Mouse (Mus musculus) limb, embryonic 13.5 days (tissue): Measurements from ENCODE around the gene Tmem229b. TPM values are rescaled to one million over a fixed set of nuclear protein-coding genes. Genes with fewer than 3 reads are reported as not detected.

ENCODE experiments used
- ATAC-seq: fragments of 200-750 bp; cut with Nextera tagmentation; 2 replicates; pipeline ENCODE4 v1.8.0; 2017; ENCODE audit warnings: low read depth, moderate number of reproducible peaks, moderate TSS enrichment; ENCODE audit not compliant: low FRiP score
- H3K27ac ChIP-seq: fragments of 300-500 bp; sonication (generic); 2 replicates; pipeline ENCODE4 v1.5.1; 2015; ENCODE audit warnings: inconsistent platforms, mild to moderate bottlenecking, moderate library complexity
- H3K27me3 ChIP-seq: fragments of 300-500 bp; sonication (generic); 2 replicates; pipeline ENCODE4 v1.6.1; 2015; ENCODE audit warnings: mild to moderate bottlenecking, inconsistent platforms
- H3K36me3 ChIP-seq: fragments of 300-500 bp; sonication (generic); 2 replicates; pipeline ENCODE4 v1.6.1; 2015; ENCODE audit warnings: inconsistent platforms, mild to moderate bottlenecking, moderate library complexity
- H3K4me1 ChIP-seq: fragments of 300-500 bp; sonication (generic); 2 replicates; pipeline ENCODE4 v1.6.1; 2015; ENCODE audit warnings: inconsistent platforms
- H3K4me2 ChIP-seq: fragments of 300-500 bp; sonication (generic); replicated peaks from 2 replicates; pipeline ENCODE4 v1.6.1; 2015; ENCODE audit warnings: inconsistent platforms, mild to moderate bottlenecking, moderate library complexity
- H3K4me3 ChIP-seq: fragments of 300-500 bp; sonication (generic); 2 replicates; pipeline ENCODE4 v1.5.1; 2015; ENCODE audit warnings: moderate library complexity, mild to moderate bottlenecking, inconsistent platforms
- H3K9ac ChIP-seq: fragments of 300-500 bp; sonication (generic); 2 replicates; pipeline ENCODE4 v1.6.1; 2015; ENCODE audit warnings: mild to moderate bottlenecking, inconsistent platforms
- H3K9me3 ChIP-seq: fragments of 300-500 bp; sonication (generic); 2 replicates; pipeline ENCODE4 v1.6.1; 2016; ENCODE audit warnings: inconsistent platforms
- WGBS: fragments of 180-500 bp; shearing (Covaris S2); methylation state at CpG from one replicate; pipeline ENCODE4 v1.1.7; 2015; 5-methylcytosine and 5-hydroxymethylcytosine counted together
- polyA plus RNA-seq: library from polyadenylated mRNA; unstranded; fragments of >200 nt; fragmentation: Nextera tagmentation; extraction: Ambion mirVana; gene quantifications from 2 replicates; pipeline ENCODE4 v1.2.1, GENCODE M21; 2015

Tmem229b gene
- polyA plus RNA-seq = 4.8 and 5.3 TPM in 2 replicates

- Histone ChIP-seq H3K27ac (no peak within 1 kb of the TSS), H3K9me3 (no peaks in the 10 kb centered on the region), H3K9ac (peak within 1 kb of the TSS; percentile 76), H3K4me1 (peaks cover 8% of the 10 kb centered on the region), H3K4me3 (peak within 1 kb of the TSS; percentile 96), H3K36me3 (no peaks in the 10 kb centered on the region), H3K4me2 (peak within 1 kb of the TSS; percentile 89), H3K27me3 (peaks cover 44% of the 10 kb centered on the region)
- ATAC-seq = peak; percentile 80
- 2% methylated on average over 49 of the region's 49 CpGs for WGBS
These were observed at the start of gene Tmem229b for GRCm38 (mm10) chr12:79007126-79007753. Gene Tmem229b, minus strand, starts transcription at chr12:79007627.

DNA sequence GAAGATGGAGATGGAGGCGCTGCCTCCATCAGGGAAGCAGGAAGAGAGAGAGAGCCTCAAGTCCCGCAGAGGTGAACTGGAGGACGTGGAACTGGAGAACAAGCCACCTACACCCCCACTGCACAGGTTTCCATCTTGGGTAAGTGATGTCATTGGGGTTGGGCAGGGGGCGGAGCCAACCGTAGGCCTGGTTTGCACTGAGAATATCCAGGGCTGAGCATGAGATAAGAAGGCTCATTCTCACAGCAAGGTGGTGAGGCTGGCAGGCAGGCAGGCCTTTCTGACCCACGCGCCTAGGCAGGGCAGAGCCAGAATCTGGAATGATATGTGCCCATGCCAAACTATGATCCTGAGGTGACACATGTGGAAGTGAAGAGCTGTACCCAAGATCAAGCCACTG is 47.8 kb upstream of the Tmem229b start:
- no peaks in the 10 kb centered on the region for H3K27me3 ChIP-seq
- ATAC-seq = no peak
- H3K9me3 ChIP-seq = no peaks in the 10 kb centered on the region

DNA sequence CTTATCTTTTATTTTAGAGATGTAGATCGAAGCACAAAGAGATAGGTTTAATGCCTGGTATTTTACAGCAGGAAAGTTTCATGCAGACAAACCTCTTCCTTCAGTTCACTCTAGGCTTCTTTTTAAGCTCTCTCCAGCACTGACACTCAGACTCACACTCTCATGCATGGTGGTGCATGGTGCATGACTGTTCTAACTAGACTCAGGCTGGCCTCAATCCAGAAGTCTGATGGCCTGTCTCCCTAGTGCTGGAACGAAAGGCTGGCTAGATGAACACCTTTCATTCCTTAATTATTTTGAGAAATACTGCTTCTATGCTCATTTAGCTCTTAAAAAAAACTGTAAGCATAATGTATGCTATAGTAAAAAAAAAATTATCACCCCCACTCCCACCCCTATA is 44.6 kb upstream of the Tmem229b start:
- no peak overlapping the region for H3K27ac ChIP-seq
- 93% methylated on average over 2 of the region's 2 CpGs for WGBS
- no peak overlapping the region for H3K4me2 ChIP-seq
- no peak overlapping the region for H3K4me3 ChIP-seq
- no peaks in the 10 kb centered on the region for H3K4me1 ChIP-seq
- no peak for ATAC-seq
- H3K36me3 ChIP-seq = peaks cover 32% of the 10 kb centered on the region
- no peaks in the 10 kb centered on the region for H3K27me3 ChIP-seq
- no peaks in the 10 kb centered on the region for H3K9me3 ChIP-seq
- H3K9ac ChIP-seq = no peak overlapping the region

More for the DNA sequence above, 47.8 kb upstream of the Tmem229b start:
- peaks cover 34% of the 10 kb centered on the region for H3K36me3 ChIP-seq
- H3K4me2 ChIP-seq = no peak overlapping the region
- H3K9ac ChIP-seq = no peak overlapping the region
- 86% methylated on average over 7 of the region's 7 CpGs for whole genome bisulfite sequencing
- no peak overlapping the region for H3K4me3 ChIP-seq
- H3K27ac ChIP-seq = no peak overlapping the region
- H3K4me1 ChIP-seq = no peaks in the 10 kb centered on the region

- Histone ChIP-seq H3K27ac (no peak overlapping the region), H3K27me3 (no peaks in the 10 kb centered on the region), H3K4me3 (no peak overlapping the region), H3K9ac (no peak overlapping the region), H3K4me2 (no peak overlapping the region), H3K9me3 (no peaks in the 10 kb centered on the region), H3K4me1 (no peaks in the 10 kb centered on the region), H3K36me3 (peaks cover 28% of the 10 kb centered on the region)
- WGBS = 75% methylated on average over 3 of the region's 3 CpGs
- no peak for ATAC-seq
These were observed 43.3 kb upstream of the Tmem229b start for GRCm38 (mm10) chr12:79050545-79051212.

DNA sequence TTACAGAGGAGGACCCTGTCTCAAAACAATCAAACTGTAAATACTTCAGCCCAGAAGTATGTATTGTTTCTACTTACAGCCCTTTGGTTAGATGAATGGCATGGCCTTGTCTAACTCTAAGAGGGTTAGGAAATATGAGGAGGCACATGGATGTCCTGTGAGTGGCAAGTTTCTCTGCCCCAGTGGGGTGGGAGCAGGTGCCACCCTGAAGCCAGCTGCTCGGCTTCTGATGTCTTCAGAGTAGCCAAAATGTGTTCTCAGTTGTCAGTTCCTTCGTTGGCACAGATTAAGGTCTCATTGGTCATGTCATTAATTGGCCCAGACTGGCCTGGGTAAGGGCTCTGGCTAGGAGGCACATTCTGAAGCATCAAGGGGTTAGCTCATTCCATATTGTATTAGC is 42.4 kb upstream of the Tmem229b start:
- no peak overlapping the region for H3K9ac ChIP-seq
- H3K9me3 ChIP-seq = no peaks in the 10 kb centered on the region
- H3K4me2 ChIP-seq = no peak overlapping the region
- no peak for ATAC-seq
- peaks cover 24% of the 10 kb centered on the region for H3K36me3 ChIP-seq
- H3K4me1 ChIP-seq = peaks cover 2% of the 10 kb centered on the region; the same call in 1 of the 2 replicates
- no peaks in the 10 kb centered on the region for H3K27me3 ChIP-seq
- no peak overlapping the region for H3K4me3 ChIP-seq
- 70% methylated on average over 2 of the region's 2 CpGs for WGBS
- no peak overlapping the region for H3K27ac ChIP-seq

DNA sequence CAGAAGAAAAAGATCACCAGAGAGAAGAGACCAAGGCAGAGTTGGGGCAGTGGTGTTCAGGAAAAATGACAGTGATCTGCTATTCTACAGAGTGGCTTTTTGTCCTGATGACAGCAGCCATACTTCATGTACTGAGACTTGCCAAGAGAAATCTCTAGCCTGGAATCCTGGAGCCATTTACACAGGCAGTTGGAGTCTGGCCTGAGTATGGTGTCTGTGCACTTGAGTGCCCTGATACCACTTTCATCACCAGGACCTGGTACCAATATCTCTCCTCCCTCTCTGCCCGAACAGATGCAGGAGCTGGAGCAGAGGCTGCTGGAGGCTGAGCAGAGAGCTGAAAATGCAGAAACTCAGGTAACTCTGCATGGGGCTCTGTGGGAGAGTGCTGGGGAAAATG is 41.5 kb upstream of the Tmem229b start:
- peaks cover 15% of the 10 kb centered on the region; the same call in 1 of the 2 replicates for H3K36me3 ChIP-seq
- H3K9ac ChIP-seq = no peak overlapping the region
- WGBS = 93% methylated on average over 1 of the region's 1 CpGs
- ATAC-seq = no peak
- H3K9me3 ChIP-seq = no peaks in the 10 kb centered on the region
- no peaks in the 10 kb centered on the region for H3K27me3 ChIP-seq
- H3K4me2 ChIP-seq = no peak overlapping the region
- peaks cover 9% of the 10 kb centered on the region for H3K4me1 ChIP-seq
- no peak overlapping the region for H3K27ac ChIP-seq
- no peak overlapping the region for H3K4me3 ChIP-seq

DNA sequence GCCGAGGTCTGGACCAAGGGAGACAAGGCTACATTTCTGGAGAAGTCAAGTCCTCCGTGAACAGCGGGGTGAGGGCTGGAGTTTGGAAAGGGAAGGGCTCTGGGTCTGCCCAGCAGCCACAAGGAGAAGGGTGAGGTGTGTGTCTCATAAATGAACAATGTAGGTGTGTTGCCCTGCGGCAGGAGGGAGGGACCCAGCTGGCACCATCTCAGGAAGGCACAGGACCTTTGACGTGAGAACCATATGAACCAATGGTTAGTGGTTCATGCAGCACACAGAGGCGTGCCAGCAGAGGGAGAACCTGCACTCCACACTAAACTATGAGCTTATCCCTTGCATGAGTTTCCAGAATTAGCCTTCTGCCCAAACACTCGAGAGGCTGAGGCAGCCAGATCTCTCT is 39.8 kb upstream of the Tmem229b start:
- no peak overlapping the region for H3K27ac ChIP-seq
- no peaks in the 10 kb centered on the region for H3K9me3 ChIP-seq
- H3K4me1 ChIP-seq = peaks cover 9% of the 10 kb centered on the region
- H3K9ac ChIP-seq = no peak overlapping the region
- H3K4me3 ChIP-seq = no peak overlapping the region
- H3K4me2 ChIP-seq = no peak overlapping the region
- WGBS = 84% methylated on average over 7 of the region's 7 CpGs
- H3K27me3 ChIP-seq = no peaks in the 10 kb centered on the region
- ATAC-seq = no peak
- peaks cover 10% of the 10 kb centered on the region; the same call in 1 of the 2 replicates for H3K36me3 ChIP-seq

GRCm38 (mm10) chr12:79046171-79046570 is 38.7 kb upstream of the Tmem229b start:
- 62% methylated on average over 6 of the region's 6 CpGs for WGBS
- no peak for ATAC-seq

GRCm38 (mm10) chr12:79044668-79045067 is 37.2 kb upstream of the Tmem229b start:
- no peak overlapping the region for H3K4me3 ChIP-seq
- H3K4me2 ChIP-seq = no peak overlapping the region
- H3K4me1 ChIP-seq = peaks cover 9% of the 10 kb centered on the region
- H3K9me3 ChIP-seq = no peaks in the 10 kb centered on the region
- peak; percentile 88 for ATAC-seq
- peaks cover 7% of the 10 kb centered on the region; the same call in 1 of the 2 replicates for H3K36me3 ChIP-seq
- 44% methylated on average over 8 of the region's 8 CpGs for WGBS
- H3K27ac ChIP-seq = peak overlapping the region; percentile 33; the same call in 1 of the 2 replicates
- no peaks in the 10 kb centered on the region for H3K27me3 ChIP-seq
- no peak overlapping the region for H3K9ac ChIP-seq

More at GRCm38 (mm10) chr12:79046171-79046570, 38.7 kb upstream of the Tmem229b start:
- Histone ChIP-seq H3K4me3 (no peak overlapping the region), H3K27me3 (no peaks in the 10 kb centered on the region), H3K4me1 (peaks cover 9% of the 10 kb centered on the region), H3K9me3 (no peaks in the 10 kb centered on the region), H3K4me2 (no peak overlapping the region), H3K36me3 (peaks cover 10% of the 10 kb centered on the region; the same call in 1 of the 2 replicates), H3K27ac (no peak overlapping the region), H3K9ac (no peak overlapping the region)

DNA sequence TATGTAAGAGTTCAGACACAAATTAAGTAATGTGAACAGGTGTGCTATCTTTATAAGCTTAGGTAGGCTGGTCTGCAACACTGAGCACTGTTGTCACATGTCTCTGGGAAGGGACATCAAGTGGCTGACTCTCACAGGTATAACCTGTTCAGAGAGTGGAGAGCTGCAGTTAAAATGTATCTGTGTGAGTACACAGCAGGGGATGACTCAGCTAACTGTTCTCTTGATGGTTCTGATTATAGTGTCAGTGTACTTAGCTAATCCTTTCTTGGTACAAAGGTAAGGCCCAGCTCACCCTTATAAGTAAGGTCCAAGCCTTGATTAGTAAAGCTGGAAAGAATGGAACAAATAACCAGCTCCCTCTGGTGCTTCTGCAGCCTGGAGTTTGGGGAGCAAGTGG is 34.0 kb upstream of the Tmem229b start:
- Histone ChIP-seq H3K4me2 (no peak overlapping the region), H3K4me1 (peaks cover 9% of the 10 kb centered on the region), H3K4me3 (no peak overlapping the region), H3K27ac (no peak overlapping the region), H3K9me3 (no peaks in the 10 kb centered on the region), H3K36me3 (peaks cover 4% of the 10 kb centered on the region; the same call in 1 of the 2 replicates), H3K27me3 (no peaks in the 10 kb centered on the region), H3K9ac (no peak overlapping the region)
- ATAC-seq = no peak

- H3K27ac ChIP-seq = no peak overlapping the region
- 85% methylated on average over 11 of the region's 11 CpGs for WGBS
- no peak for ATAC-seq
These were observed 32.9 kb upstream of the Tmem229b start for GRCm38 (mm10) chr12:79040201-79040827.

DNA sequence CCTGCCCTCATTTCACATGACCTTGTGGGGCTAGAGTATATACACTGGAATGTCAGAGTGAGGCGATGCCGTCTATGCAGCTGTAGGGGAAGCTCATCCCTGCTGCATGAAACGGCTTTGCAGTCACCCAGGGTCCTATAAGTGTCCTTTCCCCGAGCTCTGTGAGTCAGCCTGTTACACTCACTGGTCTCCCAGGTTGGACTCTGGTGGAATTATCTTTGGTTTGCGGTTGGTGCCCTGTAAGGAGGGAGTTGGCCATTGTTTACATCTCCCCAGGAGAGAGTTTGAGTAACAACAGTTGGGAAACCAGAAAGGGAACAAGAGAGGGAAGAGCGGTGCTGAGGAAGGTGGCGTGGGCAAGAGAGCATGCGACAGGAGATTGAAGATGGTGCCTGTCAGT is 32.3 kb upstream of the Tmem229b start:
- no peak overlapping the region for H3K4me3 ChIP-seq
- H3K27ac ChIP-seq = no peak overlapping the region
- ATAC-seq = no peak
- no peaks in the 10 kb centered on the region for H3K36me3 ChIP-seq
- no peak overlapping the region for H3K4me2 ChIP-seq
- H3K27me3 ChIP-seq = no peaks in the 10 kb centered on the region
- H3K9me3 ChIP-seq = no peaks in the 10 kb centered on the region
- peaks cover 5% of the 10 kb centered on the region for H3K4me1 ChIP-seq
- 71% methylated on average over 8 of the region's 8 CpGs for WGBS
- H3K9ac ChIP-seq = no peak overlapping the region

More at GRCm38 (mm10) chr12:79040201-79040827, 32.9 kb upstream of the Tmem229b start:
- Histone ChIP-seq H3K36me3 (peaks cover under 1% of the 10 kb centered on the region; the same call in 1 of the 2 replicates), H3K4me2 (no peak overlapping the region), H3K27me3 (no peaks in the 10 kb centered on the region), H3K9me3 (no peaks in the 10 kb centered on the region), H3K4me3 (no peak overlapping the region), H3K4me1 (peaks cover 9% of the 10 kb centered on the region), H3K9ac (no peak overlapping the region)
